Mouse (Mus musculus) neural tube, embryonic 15.5 days (tissue): ENCODE data around the gene Rad9a. TPM values are rescaled to one million over a fixed set of nuclear protein-coding genes. Genes with fewer than 3 reads are reported as not detected.

ENCODE experiments used
- ATAC-seq: fragments of 200-750 bp; cut with Nextera tagmentation; 2 replicates; pipeline ENCODE4 v1.8.0; 2017; ENCODE audit warnings: mild to moderate bottlenecking, moderate TSS enrichment, moderate library complexity; ENCODE audit not compliant: low FRiP score
- H3K27ac ChIP-seq: fragments of 300-500 bp; sonication (generic); replicated peaks from 2 replicates; pipeline ENCODE4 v1.5.1; 2015; ENCODE audit warnings: mild to moderate bottlenecking, inconsistent platforms
- H3K27me3 ChIP-seq: fragments of 300-500 bp; sonication (generic); replicated peaks from 2 replicates; pipeline ENCODE4 v1.6.1; 2015; ENCODE audit warnings: inconsistent platforms
- H3K36me3 ChIP-seq: fragments of 300-500 bp; sonication (generic); 2 replicates; pipeline ENCODE4 v1.6.1; 2015; ENCODE audit warnings: inconsistent platforms
- H3K4me1 ChIP-seq: fragments of 300-500 bp; sonication (generic); 2 replicates; pipeline ENCODE4 v1.6.1; 2015; ENCODE audit warnings: inconsistent platforms
- H3K4me2 ChIP-seq: fragments of 300-500 bp; sonication (generic); 2 replicates; pipeline ENCODE4 v1.6.1; 2015; ENCODE audit warnings: inconsistent platforms, mild to moderate bottlenecking, moderate library complexity
- H3K4me3 ChIP-seq: fragments of 300-500 bp; sonication (generic); replicated peaks from 2 replicates; pipeline ENCODE4 v1.5.1; 2015; ENCODE audit warnings: mild to moderate bottlenecking, inconsistent platforms
- H3K9ac ChIP-seq: fragments of 300-500 bp; sonication (generic); replicated peaks from 2 replicates; pipeline ENCODE4 v1.6.1; 2015; ENCODE audit warnings: mild to moderate bottlenecking, inconsistent platforms
- H3K9me3 ChIP-seq: fragments of 300-500 bp; sonication (generic); replicated peaks from 2 replicates; pipeline ENCODE4 v1.6.1; 2016; ENCODE audit warnings: inconsistent platforms
- WGBS: fragments of 180-500 bp; shearing (Covaris S2); methylation state at CpG from one replicate; pipeline ENCODE4 v1.1.7; 2015; ENCODE audit warnings: mixed read lengths; 5-methylcytosine and 5-hydroxymethylcytosine counted together
- polyA plus RNA-seq: library from polyadenylated mRNA; unstranded; fragments of >200 nt; fragmentation: Nextera tagmentation; extraction: Ambion mirVana; gene quantifications from 2 replicates; pipeline ENCODE4 v1.2.1, GENCODE M21; 2015

Rad9a gene
- polyA plus RNA-seq, 1 experiment from 2014 or later = 24.3 TPM

DNA sequence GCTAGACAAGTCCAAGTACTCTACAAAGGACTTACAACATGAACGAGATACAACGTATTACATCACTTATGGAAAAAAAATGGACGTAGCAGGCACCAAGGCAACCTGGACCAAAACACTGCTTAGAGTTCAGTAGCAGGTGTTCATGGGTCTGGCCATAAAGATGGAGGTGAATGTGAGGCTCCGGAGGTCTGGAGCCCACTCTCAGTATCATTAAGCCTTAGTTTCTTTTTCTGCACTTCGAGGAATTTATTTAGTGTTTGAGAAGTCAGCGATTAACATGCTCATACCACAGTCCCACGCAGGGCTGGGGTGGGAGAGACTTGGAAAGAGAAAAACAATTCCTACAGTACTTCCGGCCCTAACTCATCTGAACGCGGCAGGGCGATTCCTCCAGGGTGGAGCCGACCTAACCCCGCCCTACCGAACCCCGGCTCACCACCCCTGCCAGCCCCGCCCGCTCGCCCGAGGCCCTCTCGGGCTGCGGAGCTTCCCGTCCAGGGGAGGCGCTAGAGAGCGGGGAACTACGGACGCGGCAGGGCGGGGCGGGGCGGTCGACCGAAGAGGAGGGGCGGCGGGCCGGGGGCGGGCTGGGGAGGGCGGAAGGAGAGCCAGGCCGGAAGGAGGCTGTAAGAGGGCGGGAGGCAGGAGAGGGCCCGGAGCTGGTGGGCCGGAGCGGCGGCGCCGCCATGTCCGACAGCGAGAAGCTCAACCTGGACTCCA is 9.8 kb downstream of the Rad9a start, which contains the start of gene Ppp1ca:
Gene Ppp1ca, plus strand, starts transcription at position 538 of the 723 bp plus-strand sequence.
- Histone ChIP-seq H3K4me2 (peak within 1 kb of the TSS; percentile 93), H3K27ac (peak within 1 kb of the TSS; percentile 94), H3K27me3 (no peaks in the 10 kb centered on the region), H3K9me3 (no peaks in the 10 kb centered on the region), H3K4me3 (peak within 1 kb of the TSS; percentile 97), H3K36me3 (peaks cover 34% of the 10 kb centered on the region), H3K4me1 (peaks cover 48% of the 10 kb centered on the region), H3K9ac (peak within 1 kb of the TSS; percentile 99)
- 4% methylated on average over 45 of the region's 47 CpGs for WGBS
- peak; percentile 92 for ATAC-seq

DNA sequence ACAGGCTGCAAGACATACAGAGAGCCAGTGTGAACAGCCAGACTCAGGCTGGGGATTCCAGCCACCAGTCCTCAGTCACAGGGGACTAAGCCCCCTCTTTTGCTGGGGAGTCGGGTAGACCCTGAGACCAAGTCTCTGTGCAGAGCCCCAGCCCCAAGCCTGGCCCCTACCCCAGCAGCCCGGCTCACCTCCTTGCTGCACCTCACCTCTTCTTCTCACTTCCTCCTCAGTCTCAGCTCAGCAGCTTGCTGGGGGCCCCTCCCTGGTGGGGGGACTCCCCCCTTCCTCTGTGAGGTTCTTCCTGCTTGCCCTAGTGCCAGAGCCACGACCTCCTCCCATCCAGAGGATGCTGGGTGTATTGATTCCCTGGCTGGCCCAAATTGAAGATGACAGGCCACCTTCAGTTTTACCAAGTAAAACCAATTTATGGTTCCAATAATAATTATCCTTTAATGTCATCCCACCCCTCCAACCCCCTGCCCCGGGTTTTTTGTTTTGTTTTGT is 10.6 kb downstream of the Rad9a start, which contains the start of gene Tbc1d10c:
Gene Tbc1d10c, minus strand, starts transcription at position 454 of the 504 bp plus-strand sequence.
- peak within 1 kb of the TSS; percentile 99 for H3K9ac ChIP-seq
- no peak for ATAC-seq
- H3K27me3 ChIP-seq = no peaks in the 10 kb centered on the region
- H3K4me3 ChIP-seq = peak within 1 kb of the TSS; percentile 97
- H3K27ac ChIP-seq = peak within 1 kb of the TSS; percentile 94
- peaks cover 40% of the 10 kb centered on the region for H3K4me1 ChIP-seq
- no peaks in the 10 kb centered on the region for H3K9me3 ChIP-seq
- H3K36me3 ChIP-seq = peaks cover 26% of the 10 kb centered on the region
- 68% methylated on average over 4 of the region's 4 CpGs for WGBS
- H3K4me2 ChIP-seq = peak within 1 kb of the TSS; percentile 93

DNA sequence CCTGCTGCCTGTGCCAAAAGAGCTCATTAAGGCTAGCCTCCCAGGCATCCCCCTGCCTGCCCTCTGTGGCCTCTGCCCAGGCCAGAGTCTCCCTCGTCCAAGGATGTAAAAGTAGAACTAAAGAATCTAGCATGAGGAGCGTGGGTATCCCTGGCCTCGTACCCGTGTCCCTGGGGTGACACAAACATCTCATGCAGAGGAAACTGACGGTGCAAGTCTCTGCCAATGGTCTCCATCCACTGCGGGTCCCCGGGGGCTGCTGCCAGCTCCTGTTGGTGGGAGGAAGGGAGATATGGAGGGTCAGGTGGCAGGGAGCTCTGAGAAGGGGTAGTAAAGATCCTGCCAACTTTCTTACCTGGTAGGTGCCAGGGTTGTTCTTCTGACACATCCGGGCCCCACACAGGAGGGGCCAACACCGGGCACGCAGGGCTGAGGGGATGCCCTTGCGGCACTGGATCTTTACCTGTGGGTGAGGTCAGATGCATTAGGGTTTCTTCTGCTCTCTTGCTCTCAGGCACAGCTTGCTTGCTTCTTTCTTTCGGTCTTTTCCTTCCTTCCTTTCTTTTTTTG is 12.3 kb downstream of the Rad9a start:
- H3K27me3 ChIP-seq = no peaks in the 10 kb centered on the region
- H3K4me1 ChIP-seq = peaks cover 32% of the 10 kb centered on the region
- H3K4me2 ChIP-seq = no peak overlapping the region
- no peak overlapping the region; the same call in 1 of the 2 replicates for H3K9ac ChIP-seq
- H3K36me3 ChIP-seq = peaks cover 9% of the 10 kb centered on the region
- ATAC-seq = no peak
- 83% methylated on average over 12 of the region's 12 CpGs for WGBS
- H3K27ac ChIP-seq = no peak overlapping the region
- no peak overlapping the region for H3K4me3 ChIP-seq
- H3K9me3 ChIP-seq = no peaks in the 10 kb centered on the region

DNA sequence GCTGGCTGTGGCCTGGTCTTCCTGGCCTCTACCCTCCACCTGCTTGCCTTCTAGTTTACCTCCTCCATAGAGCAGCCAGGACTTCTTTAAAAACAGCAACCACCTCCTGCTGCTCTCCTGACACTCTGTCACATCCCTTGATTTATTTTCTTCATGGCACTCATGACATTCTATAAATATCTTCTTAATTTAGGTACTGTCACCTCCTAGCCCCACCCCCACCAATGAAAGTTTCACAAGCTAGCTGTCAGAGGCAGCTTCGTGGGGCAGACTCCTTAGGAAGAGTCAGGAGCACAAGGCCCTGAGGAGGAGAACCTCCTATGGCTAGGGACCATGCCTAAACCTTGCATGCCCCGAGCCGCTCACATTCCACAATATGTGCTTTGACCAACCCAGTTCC is 14.2 kb downstream of the Rad9a start:
- Histone ChIP-seq H3K4me3 (no peak overlapping the region), H3K4me1 (peaks cover 17% of the 10 kb centered on the region), H3K9ac (no peak overlapping the region), H3K36me3 (no peaks in the 10 kb centered on the region), H3K4me2 (no peak overlapping the region), H3K9me3 (no peaks in the 10 kb centered on the region), H3K27me3 (no peaks in the 10 kb centered on the region), H3K27ac (no peak overlapping the region)
- ATAC-seq = no peak
- 72% methylated on average over 3 of the region's 3 CpGs for WGBS

DNA sequence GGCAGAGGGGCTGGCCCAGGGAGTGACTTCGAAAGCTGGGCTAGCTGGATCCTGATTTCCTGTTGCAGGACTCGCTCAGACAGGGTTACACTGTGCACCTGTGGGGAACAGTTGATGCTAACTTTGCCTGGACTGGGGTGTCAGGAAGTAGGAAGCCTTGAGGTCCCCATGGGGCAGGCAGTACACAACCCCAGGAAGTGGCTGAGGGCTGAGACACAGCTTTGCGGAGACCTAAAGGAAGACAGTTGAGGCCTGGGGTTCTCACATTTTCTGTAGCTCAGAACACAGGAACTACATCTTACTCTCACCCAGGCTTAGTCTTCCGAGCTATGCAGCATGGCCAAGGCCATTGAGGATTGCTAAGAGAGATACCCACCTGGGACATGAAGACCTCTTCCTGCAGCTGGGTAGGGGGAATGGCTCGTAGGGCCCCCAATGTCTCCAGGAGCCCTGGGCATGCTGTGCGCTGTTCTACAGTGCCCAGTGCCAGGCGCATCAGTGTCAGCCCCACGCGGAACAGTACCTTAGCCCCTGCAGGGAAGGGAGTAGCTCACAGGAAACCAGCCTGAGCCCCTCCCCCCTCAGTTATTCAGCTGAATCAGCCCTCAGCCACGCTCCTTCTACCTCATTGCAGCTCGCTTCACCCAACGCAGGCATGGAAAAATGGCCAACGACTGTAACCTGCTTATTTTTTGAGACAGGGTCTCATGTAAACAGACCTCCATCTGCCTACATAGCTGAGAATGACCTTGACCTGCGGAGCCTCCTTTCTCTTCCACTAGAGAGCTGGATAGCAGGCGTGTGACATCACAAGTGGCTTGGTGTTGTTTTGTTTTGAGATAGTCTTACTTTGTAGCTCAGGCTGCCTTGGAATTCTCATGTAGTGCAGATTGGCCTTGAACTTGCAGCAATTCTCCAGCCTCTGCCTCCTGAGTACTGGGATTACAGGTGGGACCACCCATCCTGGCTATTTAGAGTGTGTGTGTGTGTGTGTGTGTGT is 16.2 kb downstream of the Rad9a start:
- H3K27ac ChIP-seq = no peak overlapping the region
- H3K9ac ChIP-seq = no peak overlapping the region
- H3K4me2 ChIP-seq = no peak overlapping the region
- H3K36me3 ChIP-seq = no peaks in the 10 kb centered on the region
- 63% methylated on average over 15 of the region's 15 CpGs for WGBS
- H3K4me3 ChIP-seq = no peak overlapping the region
- ATAC-seq = no peak
- H3K9me3 ChIP-seq = no peaks in the 10 kb centered on the region
- peaks cover 15% of the 10 kb centered on the region; the same call in 1 of the 2 replicates for H3K4me1 ChIP-seq
- H3K27me3 ChIP-seq = no peaks in the 10 kb centered on the region

DNA sequence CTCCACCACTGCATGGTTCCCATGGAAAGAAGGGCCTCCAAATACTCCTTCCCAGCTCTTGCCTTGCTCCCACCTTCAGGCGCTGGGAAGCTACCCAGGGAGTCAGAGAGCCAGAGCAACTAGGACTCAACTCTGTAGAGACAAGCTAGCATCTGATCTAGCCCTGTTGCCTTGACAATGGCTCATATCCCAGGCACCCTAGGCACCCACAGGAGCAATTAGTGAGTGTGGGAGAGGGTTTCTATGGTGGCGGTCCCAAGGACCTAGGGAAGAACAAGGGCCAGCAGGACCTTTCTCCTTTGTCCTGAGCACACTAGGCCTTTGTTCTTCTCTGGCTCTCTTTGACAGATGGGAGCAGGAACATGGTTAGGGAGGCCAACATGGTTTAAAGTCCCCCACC is 17.8 kb downstream of the Rad9a start:
- no peak for ATAC-seq
- Histone ChIP-seq H3K36me3 (no peaks in the 10 kb centered on the region), H3K4me2 (no peak overlapping the region), H3K27ac (no peak overlapping the region), H3K9me3 (no peaks in the 10 kb centered on the region), H3K9ac (no peak overlapping the region), H3K4me3 (no peak overlapping the region), H3K27me3 (no peaks in the 10 kb centered on the region), H3K4me1 (peaks cover 15% of the 10 kb centered on the region; the same call in 1 of the 2 replicates)
- WGBS = 69% methylated on average over 2 of the region's 2 CpGs

DNA sequence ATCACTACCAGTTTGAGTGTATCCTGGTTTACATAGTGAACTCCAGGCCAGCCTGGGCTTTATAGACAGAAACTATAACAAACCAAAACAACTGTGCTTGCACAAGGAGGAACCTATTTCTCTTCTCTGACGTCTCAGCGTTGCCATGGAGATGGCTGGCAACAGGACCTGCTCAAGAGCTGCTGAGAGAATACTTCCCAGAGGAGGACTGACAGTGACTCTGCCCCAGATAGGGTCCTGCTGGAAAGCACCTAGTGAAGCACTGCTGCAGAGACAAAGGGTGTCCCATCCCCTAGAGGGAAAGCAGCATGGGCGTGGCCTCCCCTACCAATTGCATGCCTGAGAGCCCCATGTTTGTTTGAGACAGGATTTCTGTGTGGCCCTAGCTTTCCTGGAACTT is 19.6 kb downstream of the Rad9a start:
- no peak for ATAC-seq
- Histone ChIP-seq H3K4me1 (peaks cover 15% of the 10 kb centered on the region; the same call in 1 of the 2 replicates), H3K27ac (no peak overlapping the region), H3K9ac (no peak overlapping the region), H3K4me3 (no peak overlapping the region), H3K4me2 (no peak overlapping the region), H3K36me3 (no peaks in the 10 kb centered on the region), H3K27me3 (no peaks in the 10 kb centered on the region), H3K9me3 (no peaks in the 10 kb centered on the region)
- WGBS = 41% methylated on average over 3 of the region's 3 CpGs

DNA sequence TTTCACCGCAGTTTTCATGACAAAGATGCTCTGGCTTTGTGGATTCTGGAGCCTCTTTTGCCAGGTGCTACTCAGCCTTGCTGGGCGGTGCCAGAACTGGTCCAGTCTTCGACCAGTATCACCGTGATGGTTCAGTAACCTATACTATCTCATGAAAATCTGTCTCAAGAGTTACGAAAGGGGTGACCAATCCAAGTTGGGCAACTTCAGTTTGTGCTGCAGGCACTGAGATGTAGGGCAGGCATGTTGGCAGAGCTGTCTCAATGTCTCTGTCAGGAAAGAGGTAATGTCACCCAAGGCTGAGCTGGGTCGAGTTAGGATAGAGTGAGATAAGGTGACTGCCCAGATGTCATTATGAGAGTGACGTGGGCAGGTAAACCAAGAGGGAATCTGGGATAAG is 21.1 kb downstream of the Rad9a start:
- Histone ChIP-seq H3K9ac (no peak overlapping the region), H3K4me2 (no peak overlapping the region), H3K4me1 (peaks cover 18% of the 10 kb centered on the region), H3K4me3 (no peak overlapping the region), H3K36me3 (no peaks in the 10 kb centered on the region), H3K9me3 (no peaks in the 10 kb centered on the region), H3K27me3 (no peaks in the 10 kb centered on the region), H3K27ac (no peak overlapping the region)
- WGBS = 90% methylated on average over 7 of the region's 7 CpGs
- ATAC-seq = no peak

DNA sequence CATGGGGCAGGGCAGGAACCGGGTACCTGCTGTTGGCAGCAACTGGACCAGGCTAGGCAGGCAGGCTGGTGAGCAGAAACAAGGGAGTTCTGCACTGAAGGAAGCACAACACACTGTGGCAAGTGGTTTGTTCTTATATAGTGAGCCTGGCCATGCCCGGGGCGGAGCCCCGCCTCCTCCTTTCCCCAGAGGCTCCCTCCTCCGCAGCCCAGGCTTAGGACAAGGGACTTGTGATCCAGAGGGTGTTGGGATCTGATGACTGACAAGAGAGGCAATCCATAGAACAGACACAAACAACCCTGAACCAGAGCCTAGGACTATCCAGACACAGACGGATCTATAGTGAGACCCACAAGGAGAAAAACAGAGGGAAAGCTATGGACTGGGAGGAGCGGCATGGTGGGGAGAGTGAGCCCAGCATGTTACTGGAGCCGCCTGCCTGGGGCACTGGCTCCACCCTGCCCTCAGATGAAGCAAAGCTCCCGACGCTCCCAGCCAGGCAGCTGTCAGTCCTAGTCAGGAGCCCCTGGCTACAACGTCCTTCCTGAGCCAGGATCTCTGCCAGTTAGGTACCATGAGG is 26.0 kb downstream of the Rad9a start, which contains the start of gene Carns1:
Gene Carns1, minus strand, starts transcription at position 112 of the 580 bp plus-strand sequence.
- H3K4me1 ChIP-seq = peaks cover 15% of the 10 kb centered on the region
- no peak within 1 kb of the TSS for H3K4me3 ChIP-seq
- 6% methylated on average over 11 of the region's 11 CpGs for WGBS
- H3K9ac ChIP-seq = no peak within 1 kb of the TSS
- no peaks in the 10 kb centered on the region for H3K9me3 ChIP-seq
- no peak within 1 kb of the TSS for H3K27ac ChIP-seq
- no peaks in the 10 kb centered on the region for H3K36me3 ChIP-seq
- ATAC-seq = no peak
- peak within 1 kb of the TSS; percentile 37 for H3K4me2 ChIP-seq
- no peaks in the 10 kb centered on the region for H3K27me3 ChIP-seq

DNA sequence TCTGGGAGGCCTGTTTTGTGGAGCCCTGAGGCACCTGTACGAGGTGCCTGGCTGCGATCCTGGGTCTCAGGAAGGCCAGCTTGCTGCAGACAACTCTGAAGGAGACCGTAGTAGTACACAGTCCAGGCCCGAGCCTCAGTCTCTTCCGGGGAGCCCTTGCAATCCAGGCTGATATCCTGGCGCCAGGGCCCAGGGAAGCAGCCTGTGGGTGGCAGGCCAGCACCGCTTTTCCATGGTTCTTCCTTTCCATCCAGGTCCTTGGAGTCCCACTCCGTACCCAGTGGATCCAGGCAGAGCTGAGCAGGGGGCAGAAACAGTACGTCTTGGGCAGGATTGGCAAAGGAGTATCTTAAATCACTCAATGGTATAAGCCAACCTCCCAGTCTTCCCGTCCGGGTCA is 28.5 kb downstream of the Rad9a start:
- no peaks in the 10 kb centered on the region for H3K36me3 ChIP-seq
- no peak overlapping the region for H3K4me3 ChIP-seq
- 53% methylated on average over 11 of the region's 11 CpGs for WGBS
- H3K4me2 ChIP-seq = no peak overlapping the region
- no peak overlapping the region for H3K9ac ChIP-seq
- no peak overlapping the region for H3K27ac ChIP-seq
- H3K4me1 ChIP-seq = peaks cover 25% of the 10 kb centered on the region
- no peaks in the 10 kb centered on the region for H3K27me3 ChIP-seq
- no peak for ATAC-seq
- H3K9me3 ChIP-seq = no peaks in the 10 kb centered on the region
